Mouse (Mus musculus): ENCODE measurements around the gene Rnf20.
A peak's percentile ranks its signal among the peaks of the same experiment; 100 is the strongest.
"Not testable (repeated sequence)": the region's sequence is repeated elsewhere in the genome, so short reads cannot be mapped to it uniquely, and the experiment has no call there.

Gene Rnf20

DNA sequence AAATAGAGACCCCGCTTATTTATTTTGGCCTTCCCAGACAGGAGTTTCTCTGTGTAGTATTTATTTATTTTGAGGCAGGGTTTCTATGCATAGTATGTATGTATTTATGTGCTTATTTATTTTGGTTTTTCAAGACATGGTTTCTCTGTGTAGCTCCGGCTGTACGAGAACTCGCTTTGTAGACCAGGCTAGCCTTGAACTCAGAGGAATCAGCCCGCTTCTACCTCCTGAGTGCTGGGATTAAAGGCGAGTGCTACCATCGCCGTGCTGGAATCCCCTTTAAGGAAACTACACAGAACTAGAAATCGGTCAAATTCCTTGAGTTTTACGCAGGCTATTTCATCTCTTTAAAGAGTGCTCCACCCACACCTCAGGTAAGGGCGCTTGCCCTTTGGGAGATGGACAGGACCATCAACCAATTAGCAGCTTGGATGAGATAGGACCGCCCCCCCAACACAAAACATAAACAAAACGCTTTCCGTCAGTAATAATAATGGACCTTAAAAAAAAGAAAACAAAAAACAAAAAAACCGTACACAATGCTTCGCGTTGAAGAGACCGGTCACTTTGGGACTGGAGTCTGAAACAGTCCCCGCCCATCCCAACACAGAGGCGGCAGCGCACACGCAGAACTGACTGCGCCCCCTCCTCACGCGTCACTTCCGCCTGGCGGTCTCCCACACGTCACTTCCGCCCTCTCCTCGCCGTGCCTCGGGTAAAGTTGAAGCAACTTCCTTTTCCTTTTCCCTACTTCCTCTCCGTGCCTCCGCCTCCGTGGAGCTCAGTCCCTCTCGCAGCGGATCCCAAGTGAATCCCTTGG, at the start of gene Rnf20:
TSS of gene Rnf20 (plus strand) at position 688 of the 820 bp plus-strand sequence.
- DNase-seq (ENCODE audit: low read depth, low spot score): peak; percentile 99

DNA sequence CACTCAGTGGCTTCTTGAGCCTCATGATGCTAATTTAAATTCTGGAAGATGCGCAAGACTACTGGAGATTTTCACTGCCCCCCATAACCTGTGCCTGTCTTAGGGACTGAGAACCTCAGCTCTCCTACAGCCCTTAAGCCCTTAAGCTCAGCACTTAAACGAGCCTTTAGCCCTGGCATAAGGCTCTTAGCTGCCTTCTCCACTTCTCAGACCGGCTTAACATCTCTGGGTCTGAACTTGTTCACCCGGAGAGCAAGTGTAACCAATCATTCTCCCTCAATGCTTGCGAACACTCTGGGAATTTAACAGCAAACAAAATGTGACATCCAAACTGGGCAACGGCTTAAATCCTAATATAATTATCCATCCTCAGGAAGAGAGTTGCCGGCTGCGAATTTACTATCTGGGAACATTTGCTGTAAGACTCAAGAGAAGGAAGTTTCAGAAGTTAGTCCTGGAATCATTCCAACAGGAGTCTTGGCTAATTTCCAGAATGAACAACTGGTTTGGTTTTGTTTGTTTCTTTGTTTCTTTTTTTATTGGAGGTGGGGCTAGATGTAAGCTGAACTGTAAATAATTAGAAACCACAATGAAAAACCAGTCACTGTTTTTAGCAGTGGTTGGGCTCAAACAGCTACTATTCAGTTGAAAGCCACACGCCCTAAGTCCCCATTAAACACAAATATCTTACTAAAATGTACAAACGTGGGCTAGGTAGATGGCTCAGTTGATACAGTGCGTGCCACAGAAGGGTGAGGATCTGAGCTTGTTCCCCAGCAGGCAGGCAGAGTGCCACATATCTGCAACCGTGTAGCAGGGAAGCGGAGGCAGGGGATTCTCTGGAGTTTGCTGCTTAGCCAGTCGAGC, 47.6 kb upstream of the Rnf20 start:
- peak; percentile 42 for DNase-seq (ENCODE audit: low read depth, low spot score)

DNA sequence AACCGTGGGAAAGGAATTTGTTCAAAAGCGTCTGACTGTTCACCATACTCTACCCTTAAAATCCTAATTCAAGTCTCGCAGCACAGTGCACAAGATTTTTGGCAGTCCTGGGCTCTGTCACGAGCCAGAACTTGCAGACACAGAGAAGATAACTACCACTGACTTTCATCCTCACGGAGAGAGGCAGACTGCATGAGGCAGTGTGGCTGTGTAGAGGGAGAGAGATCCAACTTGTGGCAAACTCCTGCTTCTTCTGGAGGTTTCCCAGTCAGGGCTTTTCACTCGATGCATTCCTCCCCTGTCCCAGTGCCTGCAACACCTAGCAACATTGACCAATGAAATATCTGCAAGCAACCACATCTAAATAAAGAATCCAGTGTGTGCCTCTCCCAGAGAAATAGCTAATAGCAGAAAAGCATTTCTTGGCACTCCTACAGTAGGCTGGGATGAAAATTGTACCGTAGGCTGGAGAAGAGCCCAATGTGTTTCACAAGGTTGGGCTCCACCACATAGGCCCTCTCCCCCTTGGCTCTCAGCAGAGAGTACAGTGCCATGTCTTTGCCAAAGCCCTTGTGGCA, 46.2 kb upstream of the Rnf20 start:
- DNase-seq (ENCODE audit: low read depth, low spot score): peak; percentile 41

DNA sequence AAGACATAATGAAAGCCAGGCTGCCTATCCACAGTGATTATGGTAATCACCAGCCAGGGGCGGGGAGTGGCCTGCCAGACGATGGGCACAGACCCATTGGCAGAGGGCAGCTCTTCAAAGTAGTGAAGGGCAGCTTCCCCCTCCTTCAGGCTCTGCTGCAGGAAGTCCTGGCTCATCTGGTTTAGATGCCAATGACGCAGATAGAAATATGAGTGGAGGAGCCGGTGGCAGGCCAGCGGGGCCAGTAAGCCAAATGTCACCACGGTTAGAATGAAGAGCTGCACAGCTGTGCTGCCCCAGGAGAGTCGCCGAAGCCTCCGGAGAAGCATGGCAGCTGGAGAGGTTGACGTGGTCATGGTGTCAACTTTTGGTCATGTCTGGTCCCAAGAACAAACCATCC, 45.0 kb upstream of the Rnf20 start:
- no peak for DNase-seq (ENCODE audit: low read depth, low spot score)

DNA sequence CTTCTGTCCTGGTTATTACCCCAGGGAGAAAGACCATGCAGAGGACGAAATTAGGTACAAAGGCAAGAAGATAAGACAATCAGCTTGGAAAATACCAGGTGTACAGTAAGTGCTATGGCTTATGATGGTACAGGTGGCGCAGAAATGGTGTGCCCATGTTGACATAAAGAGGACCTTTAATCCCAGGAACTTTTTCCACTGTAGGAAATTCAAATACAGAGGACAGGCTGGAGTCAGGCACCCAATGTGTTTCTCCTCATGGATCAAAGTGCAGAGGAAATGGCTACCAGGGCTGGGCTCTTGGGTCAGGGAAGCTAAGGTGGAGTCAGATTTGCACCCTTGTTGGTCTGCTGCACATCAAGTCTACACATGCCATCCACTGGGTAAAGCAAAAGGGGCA, 41.7 kb upstream of the Rnf20 start:
- no peak for DNase-seq (ENCODE audit: low read depth, low spot score)

DNA sequence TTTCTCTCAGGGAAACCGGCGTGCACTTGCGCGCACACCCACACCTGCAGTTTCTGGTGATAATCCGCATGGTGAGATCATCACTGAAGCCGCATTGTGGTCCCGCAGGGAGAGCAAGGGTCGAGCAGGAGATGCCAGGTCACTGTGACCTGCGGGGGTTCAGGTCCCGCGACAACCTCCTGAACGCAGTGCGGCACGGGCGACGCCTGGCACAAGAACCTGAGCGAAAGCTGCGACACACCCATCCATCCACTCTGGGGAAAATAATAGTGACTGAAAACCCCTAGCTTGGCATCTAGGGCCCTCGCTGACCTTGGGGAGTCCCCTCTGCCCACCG, 35.0 kb upstream of the Rnf20 start:
- DNase-seq (ENCODE audit: low read depth, low spot score): peak; percentile 68

DNA sequence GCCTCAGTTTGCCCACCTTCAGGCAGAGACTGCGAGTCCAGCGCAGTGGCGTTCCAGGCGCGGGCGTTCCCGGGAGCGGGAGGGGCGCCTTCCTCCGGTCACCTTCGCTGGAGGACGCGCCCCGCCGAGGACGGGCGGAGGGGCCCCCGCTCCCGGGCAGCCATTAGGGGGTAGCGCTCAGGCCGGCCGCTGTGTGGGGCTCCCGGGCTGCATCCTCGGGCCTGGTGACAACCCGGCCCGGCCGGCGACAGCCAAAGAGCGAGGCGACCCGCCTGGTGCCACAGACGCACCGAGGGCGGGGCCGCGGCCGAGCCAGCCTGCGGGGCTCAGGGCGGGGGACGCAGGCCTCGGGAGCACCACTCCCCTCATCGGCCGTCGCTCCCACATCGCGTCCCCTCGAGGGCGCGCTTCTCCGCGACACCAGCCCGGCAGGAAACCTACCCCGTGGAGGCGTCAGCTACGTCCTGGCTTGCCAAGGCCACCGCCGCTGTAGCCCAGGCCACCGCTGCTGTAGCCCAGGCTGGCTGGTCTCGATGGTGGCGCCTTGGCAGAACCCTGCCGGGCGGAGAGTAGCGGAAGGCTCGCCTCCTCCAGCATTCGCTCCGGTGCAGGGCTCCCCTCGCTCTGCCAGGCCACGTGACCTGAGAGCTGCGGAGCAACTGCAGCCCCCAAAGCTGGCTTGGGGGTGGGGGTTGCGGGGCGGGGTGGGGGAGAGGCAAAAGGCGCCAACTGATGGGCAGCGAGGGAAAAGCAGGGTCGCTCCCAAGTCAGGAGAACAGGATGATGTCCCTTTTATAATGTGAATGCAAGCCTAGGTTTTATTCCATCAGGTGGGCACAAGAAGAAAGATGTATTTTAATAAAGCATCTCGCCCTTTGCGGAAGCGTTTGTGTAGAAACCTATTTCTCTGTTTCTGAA, 34.4 kb upstream of the Rnf20 start, which contains the start of gene Tmem246:
TSS of gene Tmem246 (minus strand) at position 694 of the 918 bp plus-strand sequence.
- DNase-seq (ENCODE audit: low read depth, low spot score): peak; percentile 87

DNA sequence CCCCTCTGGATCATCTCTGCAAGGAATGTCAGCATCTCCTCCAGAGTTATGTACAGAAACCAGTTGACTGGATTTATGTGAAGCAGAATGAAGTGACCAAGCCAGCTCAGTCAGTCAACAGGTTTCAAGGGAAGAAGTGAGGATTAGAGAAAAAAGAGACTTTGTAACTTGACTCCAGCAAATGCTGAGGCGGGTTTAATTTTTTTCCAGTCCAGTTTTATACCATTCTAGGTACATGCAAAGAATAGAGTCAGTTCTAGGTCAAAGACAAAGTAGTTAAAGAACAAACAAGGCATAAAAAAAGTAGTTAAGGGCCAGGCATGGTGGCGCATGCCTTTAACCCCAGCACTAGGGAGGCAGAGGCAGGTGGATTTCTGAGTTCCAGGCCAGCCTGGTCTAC, 28.6 kb upstream of the Rnf20 start:
- DNase-seq (ENCODE audit: low read depth, low spot score): no peak

DNA sequence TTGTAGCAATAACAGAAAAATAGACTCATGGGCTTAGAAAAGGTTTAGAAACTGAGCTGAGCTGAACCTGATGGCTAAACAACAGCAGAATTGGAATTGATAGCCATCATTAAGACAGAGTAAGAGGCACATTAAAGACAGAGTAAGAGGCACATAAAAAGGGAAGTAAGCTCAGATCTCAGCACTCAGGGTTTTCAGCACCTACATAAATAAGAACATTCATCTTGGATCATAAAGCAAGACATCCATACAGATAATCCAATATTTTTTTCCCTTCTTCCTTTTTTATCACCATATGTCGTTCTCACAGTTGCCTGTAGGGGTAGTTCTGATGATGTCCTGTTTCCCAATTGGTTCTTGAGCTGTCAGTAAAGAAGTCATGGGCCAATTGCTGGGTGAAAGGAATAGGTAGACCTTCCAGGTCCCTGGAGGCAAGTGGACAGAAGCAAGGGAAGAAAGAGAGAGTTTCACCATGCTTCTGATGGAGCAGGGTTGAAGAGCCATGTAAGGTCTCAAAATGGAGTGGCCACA, 27.7 kb upstream of the Rnf20 start:
- no peak for DNase-seq (ENCODE audit: low read depth, low spot score)

DNA sequence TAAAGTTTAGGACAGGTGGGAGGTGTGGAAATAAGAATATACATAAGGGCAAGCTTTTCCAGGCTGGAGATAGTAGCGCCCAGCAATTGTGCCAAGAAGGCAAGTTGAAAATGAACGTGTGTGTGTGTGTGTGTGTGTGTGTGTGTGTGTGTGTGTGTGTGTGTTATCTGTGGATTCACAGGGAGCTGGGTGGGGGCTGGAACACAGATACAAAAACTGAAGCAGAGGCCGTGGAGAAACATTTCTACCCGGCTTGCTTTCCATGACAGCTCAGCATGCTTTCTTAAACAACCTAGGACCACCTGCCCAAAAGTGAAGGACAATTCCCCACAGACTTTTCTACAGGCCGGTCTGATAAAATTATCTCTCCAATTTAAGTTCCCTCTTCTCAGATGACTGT, 27.2 kb upstream of the Rnf20 start:
- DNase-seq (ENCODE audit: low read depth, low spot score): no peak

DNA sequence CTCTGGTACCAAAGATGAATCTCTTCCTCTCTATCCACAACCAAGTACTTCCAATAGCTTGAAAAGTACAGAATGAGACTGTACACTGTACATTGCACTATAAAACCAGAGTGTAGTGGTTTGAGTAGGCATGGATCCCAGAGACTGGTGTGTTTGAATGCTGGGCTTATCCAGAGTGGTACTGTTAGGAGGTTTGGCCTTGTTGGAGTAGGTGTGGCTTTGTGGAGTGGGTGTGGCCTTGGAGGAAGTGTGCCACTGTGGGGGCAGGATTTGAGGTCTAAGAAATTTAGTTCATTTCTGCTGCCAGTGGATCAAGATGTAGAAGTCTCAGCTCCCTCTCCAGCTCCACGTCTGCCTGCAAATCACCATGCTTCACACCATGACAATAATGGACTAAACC, 26.3 kb upstream of the Rnf20 start:
- DNase-seq (ENCODE audit: low read depth, low spot score): no peak

DNA sequence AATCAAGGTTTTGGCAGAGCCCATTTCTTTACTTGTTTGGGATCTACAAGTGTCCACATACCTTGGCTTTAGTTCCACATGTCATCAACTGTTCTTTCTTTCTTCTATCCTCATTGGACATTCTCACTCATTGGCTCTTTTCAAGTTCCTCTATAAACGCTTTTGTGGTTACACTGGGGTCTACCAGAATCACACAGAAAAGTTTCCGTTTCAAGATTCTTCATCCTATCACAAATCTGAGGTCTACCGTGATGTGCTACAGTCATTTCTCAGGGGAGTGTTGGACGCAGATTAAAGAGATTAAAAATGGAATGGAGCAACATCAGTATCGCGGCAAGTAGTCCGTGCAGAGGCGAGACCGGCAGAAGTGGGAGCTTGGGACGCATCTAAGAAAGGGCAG, 14.9 kb upstream of the Rnf20 start:
- no peak for DNase-seq (ENCODE audit: low read depth, low spot score)

DNA sequence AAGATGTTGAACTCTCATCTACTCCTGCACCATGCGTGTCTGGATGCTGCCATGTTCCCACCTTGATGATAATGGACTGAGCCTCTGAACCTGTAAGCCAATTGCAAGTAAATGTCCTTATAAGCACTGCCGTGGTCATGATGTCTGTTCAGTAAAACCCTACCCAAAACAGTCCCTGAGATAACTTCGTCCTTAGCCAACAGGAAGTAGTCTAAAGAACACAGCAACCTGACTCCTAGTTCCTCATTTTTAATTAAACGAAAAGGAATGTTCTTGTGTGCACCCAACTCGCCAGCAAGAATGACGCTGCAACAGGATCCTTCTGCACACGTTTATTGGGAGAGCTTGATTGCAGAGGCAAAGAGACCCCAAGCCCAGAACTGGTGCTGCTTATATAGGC, 11.9 kb upstream of the Rnf20 start:
- DNase-seq (ENCODE audit: low read depth, low spot score): not testable (repeated sequence)

DNA sequence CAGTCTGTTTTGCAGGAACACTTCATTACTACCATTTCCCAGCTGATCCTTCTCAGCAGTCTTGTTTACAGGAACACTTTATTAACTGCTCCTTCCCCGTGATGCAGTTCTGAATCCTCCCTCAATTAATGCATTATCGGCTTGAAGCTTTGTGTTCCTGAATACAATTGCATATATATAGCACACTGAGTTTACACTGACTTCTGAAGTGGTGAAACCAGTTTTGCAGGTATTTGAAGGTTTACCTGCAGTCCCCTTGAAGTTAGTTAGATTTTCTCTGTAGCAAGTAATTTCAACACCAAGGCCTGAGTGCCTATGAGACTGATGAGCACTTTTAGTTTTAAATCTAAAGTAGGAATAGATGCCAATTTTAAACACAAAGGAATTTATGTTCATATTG, 9.5 kb upstream of the Rnf20 start:
- DNase-seq (ENCODE audit: low read depth, low spot score): no peak

DNA sequence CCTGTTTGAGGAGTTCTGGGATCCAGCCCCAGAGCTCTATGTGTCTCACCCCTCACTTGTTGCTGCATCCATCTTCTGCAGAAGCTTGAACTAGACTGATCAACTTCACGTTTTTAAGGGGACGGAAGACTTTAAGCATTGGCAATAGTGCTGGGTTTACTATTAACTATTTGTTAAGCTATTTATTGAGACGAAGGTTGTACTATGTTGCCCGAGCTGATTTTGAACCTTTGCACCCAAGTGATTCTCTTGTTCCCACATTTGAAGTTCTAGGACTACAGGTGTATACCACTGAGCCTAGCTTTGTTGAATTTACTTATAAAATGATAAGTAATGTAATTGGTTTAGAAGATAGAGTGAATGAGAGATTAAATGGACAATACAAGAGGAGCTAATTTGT, 7.9 kb upstream of the Rnf20 start:
- no peak for DNase-seq (ENCODE audit: low read depth, low spot score)

DNA sequence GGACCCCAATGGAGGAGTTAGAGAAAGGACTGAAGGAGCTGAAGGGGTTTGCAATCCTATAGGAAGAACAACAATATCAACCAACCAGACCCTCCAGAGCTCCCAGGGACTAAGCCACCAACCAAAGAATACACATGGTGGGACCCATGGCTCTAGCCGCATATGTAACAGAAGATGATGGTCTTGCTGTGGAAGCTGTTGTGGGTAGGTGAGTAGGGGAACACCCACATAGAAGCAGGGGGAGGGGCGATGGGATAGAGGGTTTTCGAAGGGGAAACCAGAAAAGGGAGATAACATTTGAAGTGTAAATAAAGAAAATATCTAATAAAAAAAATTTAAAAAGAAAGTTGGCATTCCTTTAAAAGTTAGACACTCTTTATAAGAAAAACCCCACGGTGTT, 6.8 kb upstream of the Rnf20 start:
- DNase-seq (ENCODE audit: low read depth, low spot score): not testable (repeated sequence)

DNA sequence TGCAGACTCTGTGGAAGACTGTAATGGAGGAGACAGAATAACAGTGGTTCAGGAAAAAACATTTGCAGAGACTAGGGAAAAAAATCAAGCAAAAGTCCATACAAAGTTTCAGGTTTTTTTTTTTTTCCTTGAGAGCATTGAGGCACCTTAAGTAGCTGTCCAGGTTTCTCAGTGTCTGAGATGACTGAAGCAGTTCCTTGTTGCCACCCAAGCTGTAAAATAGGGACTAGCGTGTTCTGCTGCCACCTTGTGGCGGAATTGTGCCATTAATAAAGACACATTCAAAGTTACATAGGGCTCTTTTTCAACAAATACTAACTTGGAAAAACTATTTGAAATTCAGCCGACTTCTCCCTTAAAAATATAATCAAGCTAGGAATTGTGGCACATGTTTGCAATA, 4.8 kb upstream of the Rnf20 start:
- peak; percentile 86 for DNase-seq (ENCODE audit: low read depth, low spot score)

DNA sequence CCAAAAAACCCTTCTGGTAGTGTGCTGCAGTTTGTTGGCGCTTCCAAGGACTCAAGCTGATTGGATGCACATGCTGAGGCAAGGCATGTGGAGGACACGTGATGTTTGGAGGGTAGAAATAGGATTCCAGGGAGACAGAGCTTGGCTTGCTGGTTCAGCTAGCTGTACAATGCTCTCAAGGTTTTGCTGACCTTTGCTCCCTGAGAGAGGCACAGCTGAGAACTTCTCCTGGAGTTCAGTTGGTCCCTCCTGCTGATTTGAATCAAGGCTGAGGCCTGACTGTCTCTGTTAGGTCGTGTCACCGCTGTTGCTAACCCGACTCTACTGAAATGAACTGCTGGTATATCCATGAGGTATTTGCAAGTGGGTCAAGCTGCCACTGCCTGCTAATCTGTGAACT, 2.9 kb upstream of the Rnf20 start:
- DNase-seq (ENCODE audit: low read depth, low spot score): no peak

DNA sequence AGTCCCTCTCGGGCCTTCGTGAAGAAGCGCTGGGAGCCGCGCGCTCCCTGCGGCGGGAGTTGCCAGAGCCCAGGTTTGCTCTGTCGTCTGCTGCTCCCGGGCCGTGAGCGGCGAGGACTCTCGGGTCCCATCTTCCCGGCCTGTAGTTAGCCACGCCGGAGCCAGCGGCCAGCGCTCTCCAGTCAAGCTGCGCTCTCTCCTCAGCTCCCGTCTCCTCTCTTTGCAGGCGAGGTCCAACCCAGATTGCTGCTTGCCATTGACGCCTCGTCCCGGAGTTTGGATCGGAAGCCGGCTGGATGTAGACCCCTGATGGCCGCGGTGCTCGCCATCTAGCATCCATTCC, 304 bp downstream of the Rnf20 start:
- no peak for DNase-seq (ENCODE audit: low read depth, low spot score)

DNA sequence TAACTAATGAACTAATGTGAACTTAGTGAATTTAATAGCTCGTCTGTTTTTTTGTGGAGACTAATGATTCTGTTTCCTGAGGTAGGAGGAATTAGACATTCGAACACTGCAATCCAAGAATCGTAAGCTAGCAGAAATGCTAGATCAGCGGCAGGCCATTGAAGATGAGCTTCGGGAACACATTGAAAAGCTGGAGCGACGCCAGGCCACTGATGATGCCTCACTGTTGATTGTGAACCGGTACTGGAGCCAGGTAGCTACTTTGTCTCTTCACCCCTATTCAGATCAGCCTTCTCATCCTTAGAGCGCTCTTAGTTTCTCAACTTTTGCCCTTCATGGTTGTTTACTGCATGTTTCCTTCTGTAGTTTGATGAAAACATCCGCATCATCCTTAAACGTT, 6.0 kb downstream of the Rnf20 start:
- DNase-seq (ENCODE audit: low read depth, low spot score): peak; percentile 17

DNA sequence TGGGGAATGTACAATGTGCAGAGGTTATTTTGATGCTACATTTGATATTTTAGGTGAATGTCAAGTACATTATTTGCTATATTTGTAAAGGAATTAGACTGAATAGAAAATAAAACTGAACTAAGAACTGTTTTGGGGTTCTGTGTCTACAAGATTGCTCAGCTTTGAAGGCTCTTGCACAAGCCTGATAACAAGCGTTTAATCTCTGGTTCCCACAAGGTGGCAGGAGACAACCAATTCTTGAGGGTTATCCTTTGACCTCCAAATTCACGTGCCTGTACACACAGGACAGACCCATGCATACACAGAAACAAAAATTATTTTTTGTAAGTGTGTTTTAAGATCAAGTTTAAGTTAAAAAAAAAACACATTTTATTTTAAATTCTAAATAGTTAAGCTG, 8.1 kb downstream of the Rnf20 start:
- peak; percentile 14 for DNase-seq (ENCODE audit: low read depth, low spot score)
